Mouse (Mus musculus) heart, adult 2 months (tissue): ENCODE results near the gene Mdfi.

ENCODE experiments used
- CTCF ChIP-seq: fragments of 200-600 bp; IDR thresholded peaks from 2 replicates; pipeline ENCODE4 v1.8.1; 2022; ENCODE audit warnings: antibody characterized with exemption, mild to moderate bottlenecking, moderate library complexity
- POLR2A ChIP-seq: fragments of 200-500 bp; IDR thresholded peaks from 2 replicates; pipeline ENCODE4 v1.6.1; 2011; ENCODE audit warnings: mild to moderate bottlenecking, low read depth, low read length, control low read depth; ENCODE audit not compliant: insufficient read depth

DNA sequence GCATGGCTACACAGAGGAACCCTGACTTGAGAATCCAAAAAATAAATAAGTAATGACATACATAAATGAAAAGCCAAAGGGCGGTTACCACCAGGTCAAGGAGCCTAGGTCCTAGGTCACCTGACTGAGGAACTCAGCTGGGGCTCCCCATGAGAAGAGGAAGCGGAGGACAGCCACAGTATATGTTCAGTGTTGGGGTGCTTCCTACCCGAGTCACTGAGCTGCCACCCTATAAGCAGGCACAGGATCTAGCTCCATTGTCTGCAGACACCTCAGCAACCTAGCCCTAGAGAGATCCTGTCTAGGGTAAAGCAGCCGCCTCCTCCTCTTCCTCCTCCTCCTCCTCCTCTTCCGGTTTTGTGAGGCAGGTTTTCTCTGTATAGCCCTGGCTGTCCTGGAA is 48.6 kb upstream of the Mdfi start:
- no peak for TF ChIP-seq CTCF
- TF ChIP-seq POLR2A = no peak
